Mouse (Mus musculus): ENCODE results near the gene Gm42791.

Gm42791 gene

DNA sequence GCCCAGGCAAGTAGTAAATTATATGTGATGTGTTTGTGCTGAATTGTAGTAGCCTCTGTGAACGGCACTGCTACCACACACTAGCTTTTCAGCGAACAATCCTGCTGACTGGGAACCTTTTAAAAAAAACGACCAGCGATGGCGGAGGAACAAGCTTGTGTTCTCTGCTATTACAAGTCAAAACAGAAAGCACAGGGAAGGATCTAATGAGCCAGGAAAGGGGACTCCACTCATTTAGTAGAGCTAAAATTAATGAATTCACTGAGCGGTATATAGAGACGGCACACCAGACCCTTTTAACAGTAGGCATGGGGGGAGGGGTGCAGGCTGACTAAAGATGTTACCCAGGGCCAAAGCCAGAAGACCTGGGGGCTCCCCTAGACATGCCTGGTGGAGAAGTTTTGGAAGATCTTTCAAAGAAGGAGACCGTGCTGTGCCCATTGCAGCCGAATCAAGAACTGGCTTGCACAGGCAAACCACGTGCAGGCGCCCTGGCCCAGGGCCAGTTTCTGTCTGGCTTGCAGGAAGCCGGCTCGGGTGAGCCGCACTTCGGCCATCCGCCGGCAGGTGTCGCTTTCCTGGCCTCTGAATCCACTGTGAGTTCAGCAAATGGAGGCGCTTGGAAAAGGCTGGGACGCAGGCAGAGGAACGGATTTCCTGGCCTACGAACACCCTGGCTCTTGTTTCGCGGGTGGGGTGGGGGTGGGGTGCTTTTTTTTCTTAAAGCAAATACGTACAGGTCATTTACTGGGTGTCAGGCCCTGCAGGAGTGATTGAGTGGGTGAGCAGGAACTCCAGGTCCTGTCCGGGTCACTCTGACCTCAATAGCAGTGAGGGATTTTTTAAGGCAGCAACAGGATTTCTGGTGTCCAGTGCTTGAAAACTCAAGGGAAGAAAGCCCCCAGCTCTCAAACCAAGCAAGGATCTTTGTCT lies 11.7 kb upstream of the Gm42791 start:
- DNase-seq, result peak; percentile 99

DNA sequence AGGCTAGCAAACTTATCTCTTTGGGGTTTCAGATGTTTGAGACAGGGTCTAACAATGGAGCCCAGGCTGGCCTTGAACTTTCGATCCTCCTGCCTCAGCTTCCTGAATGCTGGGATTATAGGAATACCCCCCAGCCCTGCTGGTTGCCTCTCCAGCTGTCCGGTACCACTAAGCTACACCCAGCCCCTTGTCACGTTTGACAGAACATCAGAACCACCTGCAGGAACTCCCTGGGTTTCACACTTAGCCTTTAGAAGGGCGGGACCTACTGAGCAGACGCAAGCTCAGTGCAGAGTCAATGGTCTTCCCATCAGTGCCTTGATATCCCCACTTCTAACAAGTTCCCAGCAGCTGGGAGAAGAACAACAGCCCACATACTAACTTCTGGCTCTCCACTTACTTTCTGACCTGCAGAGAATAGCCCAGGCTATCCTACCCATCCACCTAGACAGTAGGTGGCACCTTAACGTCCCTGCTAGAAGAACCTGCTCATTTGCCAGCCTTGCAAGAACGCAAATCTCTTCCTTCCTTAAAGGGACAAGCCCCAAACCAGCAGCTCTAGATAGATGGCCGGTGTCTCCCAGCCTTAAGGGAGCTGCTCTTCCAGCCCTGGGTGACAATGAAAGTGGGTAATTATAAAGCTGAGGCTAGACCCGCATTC lies 10.9 kb upstream of the Gm42791 start:
- DNase-seq, result no peak

DNA sequence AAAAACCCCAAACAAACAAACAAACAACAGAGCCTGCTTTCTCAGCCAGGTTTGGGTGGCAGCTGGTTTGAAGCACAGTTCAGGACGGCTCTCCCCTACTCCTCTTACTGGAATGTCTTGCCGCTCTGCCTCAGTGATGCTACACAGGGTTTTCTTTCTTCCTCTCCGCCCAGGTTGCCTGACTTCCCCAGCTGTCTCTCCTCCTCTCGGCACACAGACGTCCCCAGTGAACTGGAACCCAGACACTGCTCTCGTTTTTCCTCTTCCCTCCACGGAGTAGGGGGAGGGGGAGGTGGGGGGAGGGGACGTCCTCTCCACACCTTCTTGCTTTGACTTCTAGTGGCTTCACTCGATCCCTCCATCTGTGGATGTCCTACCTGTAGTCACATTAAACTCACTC lies 10.1 kb upstream of the Gm42791 start:
- no peak for DNase-seq

DNA sequence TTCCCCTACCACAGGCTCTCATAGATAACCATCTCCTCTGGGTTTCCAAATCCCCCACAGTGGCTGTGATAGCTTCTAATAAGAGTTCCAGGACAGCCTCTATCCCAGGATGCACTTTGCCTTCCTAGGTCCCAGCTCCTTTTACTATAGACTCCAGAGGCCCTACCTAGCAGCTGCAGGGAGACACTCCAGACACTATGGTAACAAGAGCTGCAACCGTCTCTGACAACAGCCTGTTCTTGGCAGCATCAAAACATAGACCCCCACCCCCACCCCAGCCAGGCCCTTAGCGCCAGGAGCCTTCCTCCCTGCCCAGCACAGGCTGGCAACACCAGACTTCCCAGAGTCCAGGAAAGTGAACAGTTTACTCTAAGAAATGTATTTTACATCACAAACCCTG lies 8.2 kb upstream of the Gm42791 start:
- no peak for DNase-seq

DNA sequence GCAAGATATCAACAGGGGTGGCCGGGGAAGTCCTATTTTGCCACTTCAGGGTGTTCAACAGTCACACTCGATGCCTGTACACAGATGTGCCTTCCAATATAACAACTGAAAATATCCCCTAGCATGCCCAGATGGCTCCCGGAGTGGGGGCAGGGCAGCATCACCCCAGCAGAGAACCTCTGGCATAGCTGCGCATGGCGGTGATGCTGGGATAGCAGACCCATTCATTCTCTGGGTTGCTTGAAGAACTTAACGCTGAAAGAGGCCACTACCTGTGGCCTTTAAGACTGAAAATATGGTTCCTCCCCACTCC lies 7.8 kb upstream of the Gm42791 start:
- DNase-seq, result no peak

DNA sequence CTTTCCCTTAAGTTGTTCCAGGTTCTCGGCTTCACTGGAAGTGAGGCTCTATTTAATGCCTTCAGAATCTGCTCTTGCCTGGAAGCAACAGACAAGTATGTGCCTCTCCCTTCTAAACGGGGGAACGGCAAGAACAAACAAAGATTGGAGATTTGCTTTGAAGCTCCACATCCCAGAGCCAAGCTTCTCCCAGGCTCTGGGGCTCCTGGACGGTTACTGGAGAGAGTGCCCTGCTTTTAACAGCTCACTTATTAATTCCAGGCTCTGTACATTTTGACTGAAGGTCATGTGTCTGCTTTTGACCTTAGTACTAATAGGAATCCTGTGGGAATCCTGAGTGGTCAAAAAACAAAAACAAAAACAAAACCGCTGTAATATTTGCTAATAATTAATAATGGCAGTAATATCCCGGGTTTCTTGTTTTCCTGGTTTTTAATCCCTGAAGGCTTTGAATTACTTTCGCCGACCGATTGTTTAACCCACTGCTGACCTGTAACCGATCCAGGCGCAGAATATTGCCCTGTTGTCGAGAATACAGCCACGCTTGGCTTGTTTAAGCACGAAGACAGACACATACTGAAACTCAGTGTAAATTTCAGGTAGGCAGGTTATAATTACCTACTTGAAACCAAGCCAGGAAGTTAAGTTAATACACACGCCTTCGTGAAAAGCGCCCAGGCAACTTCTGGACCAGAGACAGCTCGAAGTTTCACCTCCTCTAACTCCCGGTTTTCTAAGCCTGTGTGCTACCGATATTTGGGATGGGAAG lies 7.3 kb upstream of the Gm42791 start:
- no peak for DNase-seq

DNA sequence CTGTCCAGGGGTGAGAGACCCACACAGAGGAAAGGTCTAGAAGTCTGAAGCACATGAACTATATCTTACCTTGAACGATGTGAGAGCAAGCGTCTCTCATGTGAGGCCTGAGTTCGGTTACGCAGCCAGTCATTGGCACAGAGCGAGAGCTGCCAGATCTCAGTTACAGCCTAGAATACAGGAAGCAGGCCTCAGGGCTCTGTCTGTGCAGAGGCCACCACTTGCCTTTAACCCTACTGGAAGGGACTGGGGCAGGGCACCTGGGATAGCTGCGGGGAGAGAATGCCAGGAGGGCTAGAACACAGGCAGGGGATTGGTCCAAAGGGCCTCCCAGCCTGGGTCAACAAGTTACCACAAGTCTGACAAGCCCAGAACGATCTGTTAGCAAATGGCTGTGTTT lies 4.9 kb upstream of the Gm42791 start:
- DNase-seq, result no peak

DNA sequence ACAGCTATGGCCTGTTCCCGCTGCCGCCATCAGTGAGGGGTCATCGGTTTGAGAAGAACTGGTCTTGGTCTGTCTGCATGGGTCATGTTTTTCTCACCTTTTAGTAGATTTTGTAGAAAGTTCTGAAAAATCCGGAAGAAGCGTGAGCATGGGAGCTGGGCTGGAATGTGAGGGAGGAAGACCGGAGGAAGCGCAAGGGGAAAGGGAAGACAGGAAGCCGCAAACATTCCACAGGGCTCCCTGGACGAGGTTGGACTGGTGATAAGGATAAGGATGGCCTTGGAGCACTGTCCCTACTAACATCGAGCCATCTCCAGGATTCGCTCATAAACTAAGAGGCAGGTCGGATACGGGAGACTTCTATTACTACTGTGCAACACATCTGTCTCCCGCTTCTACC lies 3.6 kb upstream of the Gm42791 start:
- DNase-seq, result no peak

DNA sequence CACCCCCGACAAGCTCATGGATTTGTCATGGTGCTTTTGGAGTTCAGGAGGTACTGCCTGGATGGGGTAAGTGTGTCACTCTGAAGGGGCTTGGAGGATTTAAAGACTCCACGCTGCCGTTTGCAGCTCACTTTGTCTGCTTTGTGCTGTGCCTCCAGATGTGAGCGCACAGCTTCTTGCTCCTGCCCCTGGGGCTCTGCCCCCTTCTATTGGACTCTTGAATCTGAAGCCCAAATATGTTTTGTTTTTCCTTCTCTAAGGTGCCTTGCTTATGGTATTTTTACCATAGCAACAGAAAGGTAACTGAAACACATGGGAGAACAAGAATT lies 1.7 kb upstream of the Gm42791 start:
- no peak for DNase-seq

DNA sequence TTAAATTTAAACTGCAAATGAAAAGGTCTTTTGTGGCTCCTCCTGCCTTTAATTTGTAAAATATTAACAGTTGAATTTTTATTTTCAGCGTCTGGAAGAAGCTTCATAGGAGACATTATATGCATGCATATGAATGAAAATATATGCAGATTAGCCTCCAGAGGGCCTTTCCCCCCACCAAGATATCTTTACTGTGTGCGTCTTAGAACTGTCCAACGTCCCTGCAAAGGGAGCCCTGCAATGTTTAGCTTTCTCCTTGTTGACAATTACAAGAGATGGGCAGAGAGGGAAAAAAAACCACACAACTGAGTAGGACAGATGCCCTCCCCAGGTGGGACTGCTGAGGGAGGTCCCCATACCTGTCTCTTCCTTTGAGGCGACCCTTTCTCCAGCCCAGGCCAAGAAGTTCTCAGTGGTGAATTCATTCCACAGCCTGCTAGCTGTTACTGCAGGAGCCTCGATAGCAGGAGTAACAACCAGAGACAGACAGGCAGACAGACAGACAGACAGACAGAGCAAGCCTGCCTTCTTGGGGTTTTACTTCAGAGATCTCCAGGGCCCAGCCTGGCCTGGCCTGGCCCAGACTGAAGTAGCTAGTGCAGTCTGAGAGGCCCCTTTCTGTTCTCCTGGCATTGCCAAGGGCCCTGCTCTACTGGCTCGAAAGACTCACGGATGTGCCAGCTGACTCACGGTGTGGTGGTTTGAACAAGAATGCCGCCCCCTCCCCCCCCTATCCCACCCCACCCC lies 1.2 kb upstream of the Gm42791 start:
- no peak for DNase-seq

DNA sequence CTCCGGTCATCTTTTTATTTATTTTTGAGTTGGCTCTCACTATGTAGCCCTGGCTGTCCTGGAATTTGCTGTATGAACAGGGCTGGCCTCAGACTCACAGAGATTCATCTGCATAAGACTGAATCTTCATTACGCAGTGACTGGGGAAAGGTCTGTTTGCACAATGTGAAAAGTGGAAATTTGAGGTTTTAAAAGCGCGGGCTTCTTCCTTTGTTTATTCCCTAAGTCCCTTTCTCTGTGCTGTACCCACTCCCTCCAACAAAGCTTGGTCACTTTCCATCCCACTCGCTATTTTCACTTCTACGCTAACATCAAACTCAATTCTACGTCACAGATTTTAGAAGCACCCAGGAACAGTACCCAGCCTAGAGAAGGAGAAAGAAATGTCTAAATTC lies 639 bp downstream of the Gm42791 start:
- DNase-seq, result no peak

DNA sequence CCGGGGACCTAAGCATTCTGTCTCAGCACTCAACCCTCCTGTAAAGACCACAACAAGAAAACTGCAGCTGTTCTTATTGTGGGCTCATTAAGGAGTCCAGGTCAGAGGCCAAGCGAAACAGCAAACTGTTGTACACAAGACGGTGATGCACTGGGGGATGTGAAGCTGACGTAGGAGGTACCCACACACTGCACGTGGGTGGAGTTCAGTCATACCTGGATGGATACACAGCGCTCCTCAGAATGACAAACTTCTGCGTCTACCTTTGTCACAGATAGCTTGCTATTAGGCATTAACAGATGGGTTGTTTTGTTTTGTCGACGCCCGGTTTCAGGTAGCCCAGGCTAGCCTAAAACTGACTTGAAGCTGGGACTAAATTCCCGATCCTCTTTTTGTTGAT lies 2.3 kb downstream of the Gm42791 start:
- no peak for DNase-seq

DNA sequence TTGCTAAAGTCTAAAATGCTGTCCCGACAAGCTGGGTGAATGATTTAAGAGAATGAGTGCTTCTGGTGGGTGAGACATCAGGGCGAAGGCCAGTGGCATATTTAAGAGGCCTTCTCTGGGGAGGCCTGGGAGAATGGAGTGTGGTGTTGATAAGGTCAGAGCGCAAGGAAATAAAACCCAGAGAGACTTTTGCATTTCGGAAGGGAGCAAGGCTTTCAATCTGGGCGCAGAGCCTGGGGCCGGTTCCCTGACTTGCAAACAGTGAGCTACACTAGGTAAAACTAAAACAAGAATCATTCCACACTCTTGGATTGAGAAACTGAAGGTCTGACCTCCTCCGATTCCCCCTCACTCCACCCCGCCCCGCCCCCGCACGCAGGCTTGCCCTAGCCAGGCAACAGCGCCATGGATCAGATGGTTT lies 4.0 kb downstream of the Gm42791 start:
- no peak for DNase-seq

DNA sequence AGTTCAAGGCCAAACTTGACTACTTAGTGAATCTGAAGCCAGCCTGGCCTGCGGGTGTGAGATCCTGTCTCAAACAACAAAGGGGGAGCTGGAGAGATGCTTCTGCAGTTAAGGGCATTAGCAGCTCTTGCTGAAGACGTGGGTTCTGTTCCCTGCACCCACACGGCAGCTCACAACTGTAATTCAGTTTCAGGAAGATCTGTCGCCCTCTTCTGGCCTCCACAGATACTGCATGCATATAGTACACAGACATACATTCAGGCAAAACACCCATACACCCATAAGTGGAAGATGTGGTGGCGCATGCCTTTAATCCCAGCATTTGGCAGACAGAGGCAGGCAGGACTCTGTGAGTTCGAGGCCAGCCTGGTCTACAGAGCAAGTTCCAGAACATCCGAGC lies 5.5 kb downstream of the Gm42791 start:
- no peak for DNase-seq

DNA sequence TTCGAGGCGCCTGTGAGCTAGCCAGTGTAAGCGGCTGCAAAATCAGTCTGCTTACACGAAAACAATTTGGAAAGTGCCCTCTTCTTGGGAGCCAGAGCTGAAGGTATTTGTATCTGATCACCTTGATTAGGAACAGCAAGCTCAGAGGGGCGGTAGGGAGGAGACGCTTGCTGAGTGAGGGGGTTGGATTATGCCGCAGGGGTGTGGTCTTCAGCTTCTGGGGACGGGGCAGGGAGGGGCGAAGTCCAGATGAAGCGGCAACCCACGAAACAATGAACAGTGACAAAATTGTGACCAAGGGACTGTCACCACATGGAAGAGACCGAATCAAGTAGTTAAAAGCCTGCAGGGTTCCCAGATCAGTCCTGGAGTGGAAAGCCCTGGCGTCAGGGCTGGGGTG lies 10.0 kb downstream of the Gm42791 start:
- no peak for DNase-seq

DNA sequence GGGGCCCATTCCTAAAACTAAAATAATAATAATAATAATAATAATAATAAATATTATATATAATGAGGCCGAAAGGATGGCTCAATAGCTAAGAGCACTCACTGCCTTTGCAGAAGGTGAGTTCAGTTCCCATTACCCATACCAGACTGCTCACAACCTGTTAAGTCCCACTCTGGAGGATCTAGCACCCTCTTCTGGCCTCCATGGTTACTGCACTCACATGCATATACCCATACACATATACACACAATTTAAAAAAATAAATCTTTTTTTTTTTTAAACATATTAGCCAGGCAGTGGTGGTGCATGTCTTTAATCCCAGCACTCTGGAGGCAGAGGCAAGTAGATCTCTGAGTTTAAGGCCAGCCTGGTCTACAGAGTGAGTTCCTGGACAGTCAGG lies 11.3 kb downstream of the Gm42791 start:
- DNase-seq, result no peak

DNA sequence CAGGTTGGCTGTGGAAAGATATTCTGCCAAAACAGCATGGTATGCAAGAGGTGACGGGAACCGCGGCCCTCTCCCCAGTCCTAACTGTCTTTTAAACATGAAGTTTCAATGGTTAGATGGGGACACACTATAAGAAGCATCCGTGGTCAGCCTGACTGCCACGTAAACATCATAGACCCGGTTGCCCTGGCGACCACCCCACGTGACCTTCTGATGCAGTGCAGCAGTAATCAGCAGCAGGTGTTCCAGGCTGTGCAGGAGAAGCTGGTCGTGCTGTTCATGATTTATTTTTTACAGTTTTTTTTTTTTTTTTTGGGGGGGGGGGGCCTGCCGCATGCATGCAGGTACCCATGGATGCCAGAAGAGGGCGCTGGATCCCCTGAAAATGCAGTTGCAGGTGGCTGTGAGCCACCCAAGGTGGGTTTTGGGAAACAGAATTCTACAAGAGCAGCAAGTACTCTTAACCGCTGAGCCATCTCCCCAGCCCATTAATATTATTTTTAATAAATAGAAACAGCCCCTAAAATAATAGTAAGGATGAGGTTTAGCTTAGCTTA lies 11.8 kb downstream of the Gm42791 start:
- no peak for DNase-seq

DNA sequence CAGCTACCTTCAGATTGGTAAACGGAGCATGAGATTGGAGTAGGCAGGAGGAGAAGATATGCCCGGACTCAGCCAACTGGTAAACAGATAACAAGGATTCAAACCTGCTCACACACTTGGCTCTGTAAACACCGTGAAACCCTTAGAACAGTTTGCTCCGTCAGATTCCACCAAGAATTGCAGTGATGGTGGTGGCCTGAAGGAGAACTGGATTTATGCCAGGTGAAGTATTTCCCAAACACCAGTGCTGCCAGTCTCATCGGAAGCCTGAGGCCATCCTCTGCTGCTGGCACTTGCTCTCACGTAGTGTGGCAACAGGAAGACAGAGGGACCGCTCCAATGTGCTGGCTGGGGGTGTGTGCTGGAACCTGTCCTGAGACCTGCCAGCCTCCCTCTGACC lies 12.6 kb downstream of the Gm42791 start:
- DNase-seq, result no peak

DNA sequence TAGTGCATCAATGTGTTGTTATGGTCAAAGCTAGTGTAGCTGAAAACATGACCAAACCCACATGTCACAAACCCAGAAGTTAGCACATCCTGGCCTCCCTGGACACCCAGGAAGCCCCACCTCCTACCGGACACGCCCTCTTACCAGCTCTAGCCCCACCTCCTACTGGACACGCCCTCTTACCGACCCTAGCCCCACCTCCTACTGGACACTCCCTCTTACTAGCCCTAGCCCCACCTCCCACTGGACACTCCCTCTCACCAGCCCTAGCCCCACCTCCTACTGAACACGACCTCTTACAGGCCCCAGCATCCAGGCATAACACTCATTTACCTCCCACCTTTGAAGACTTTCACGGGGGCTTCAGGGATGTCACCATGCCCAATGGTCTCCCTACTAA lies 14.3 kb downstream of the Gm42791 start:
- no peak for DNase-seq

DNA sequence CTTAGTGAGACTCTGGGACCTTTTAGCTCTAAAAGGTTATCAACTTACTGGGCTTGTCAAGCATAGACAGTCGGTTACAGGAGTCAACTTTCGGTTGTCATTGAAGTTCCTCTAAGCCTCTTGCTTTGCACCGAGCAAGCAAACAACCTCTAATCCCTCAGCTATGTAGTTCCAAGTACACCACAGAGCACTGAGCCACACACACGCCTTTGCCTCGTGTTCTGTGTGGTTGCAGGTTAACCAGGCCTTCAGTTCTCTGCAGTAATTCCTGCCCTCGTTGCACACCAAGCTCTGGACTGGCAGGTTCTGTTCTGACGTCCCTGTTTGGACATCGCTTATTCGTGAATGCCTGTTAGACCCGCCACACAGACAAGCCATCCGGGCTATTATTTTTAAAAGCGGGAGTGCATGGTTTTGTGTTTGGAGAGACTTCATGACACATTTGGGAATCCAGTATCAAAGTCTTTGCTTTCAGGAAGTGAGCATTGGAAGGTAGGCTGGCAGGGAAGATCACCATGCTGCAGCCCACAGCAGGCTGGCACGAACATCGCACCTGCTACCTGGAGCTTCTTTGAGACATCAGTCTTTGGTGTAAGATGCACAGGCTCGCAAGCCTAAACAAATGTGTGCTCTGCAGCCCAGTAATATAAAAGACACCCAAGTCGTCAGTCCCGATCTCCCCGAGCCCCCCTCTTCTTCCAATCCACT lies 16.3 kb downstream of the Gm42791 start:
- DNase-seq, result no peak

DNA sequence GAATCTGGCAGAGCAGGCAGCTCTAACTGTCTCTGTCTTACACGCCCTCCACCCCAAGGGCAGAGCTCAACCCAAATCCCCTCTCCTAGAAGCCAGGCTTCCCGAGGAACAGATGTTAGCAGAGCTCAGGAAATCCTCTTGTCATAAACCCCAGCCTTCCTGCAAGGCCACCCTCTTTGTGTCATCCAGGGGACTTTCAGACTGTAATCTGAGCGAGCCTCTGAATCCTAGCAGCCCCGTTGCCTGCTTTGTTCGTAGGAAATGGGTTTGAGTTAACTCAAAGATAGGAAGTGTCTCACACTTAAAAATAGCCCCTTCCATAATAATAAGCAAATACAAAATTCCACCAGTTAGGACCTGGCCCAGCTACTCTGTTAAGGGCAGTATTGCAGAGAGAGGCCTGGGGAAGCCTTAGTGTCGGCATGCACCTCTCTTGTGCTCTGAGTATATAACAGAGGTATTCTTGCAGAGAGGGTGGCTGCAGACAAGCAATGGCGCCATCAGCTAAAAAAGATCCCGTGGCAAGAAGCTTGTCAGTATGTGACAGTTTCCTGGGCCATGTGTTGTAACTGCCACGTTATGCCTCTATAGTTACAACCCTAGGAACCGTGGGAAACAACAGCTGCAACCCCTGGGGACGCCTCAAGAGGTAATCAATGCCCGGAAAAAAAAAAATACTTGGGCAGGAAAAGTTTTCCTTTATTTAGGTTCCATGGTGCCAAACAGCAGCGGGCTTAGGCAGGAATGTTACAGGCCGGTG lies 17.1 kb downstream of the Gm42791 start:
- DNase-seq, result no peak

DNA sequence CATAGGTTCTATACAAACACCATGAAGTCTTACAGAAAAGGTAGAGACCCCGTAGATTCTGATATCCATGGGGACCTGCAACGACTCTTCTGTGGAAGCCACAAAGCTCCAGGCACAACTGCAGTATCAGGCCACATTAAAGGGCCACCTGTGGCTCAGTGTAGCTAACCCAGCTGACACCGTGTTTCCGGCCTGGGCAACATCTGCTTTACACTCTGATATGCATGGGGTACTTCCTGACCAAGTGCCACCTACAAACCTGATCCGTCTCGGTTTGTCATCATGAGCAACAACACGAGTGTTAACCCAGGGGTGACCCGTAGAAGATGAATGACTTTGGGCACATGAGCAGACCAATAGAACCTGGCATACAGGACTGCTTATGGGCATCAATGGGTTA lies 18.1 kb downstream of the Gm42791 start:
- DNase-seq, result no peak

All from cerebellum, adult 11-12 months (tissue).